Comparison of ENCODE assay signal across 11 mouse cellular contexts in the genomic region with DNA sequence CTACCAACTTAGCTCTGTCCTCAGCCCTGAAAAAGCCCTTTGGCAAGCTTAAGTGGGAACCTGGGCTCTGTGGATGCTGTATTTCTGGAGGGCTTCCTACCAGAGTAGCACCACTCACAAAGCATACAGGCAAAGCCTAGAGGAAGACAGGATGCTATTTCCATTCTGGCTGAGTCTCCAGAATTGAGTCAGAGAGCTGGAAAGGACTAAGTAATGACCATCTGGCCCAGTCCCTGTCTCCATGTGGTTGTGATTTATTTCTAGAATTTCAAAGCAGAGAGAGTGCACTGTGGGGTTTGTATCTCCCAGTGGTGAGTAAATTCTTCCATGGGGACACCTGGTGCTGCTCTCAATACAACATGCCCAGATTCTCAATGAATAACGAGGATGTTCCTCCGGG.
DNase-seq lines count a peak whose midpoint lies in the region; ATAC-seq and TF ChIP-seq lines count a peak whose summit lies in the region.
"Had no signal": no experiment of that assay in that cellular context is flagged by ENCODE, and none has a peak within 500 bp of the region (broad histone marks: within the 10 kb centered on the region; RNA-seq: fewer than 3 reads in every experiment).

No protein-coding gene starts in this region.

- H3K27me3 ChIP-seq in kidney, embryonic 15.5 days, result no peaks in the 10 kb centered on the region
- H3K27me3 ChIP-seq in midbrain, embryonic 11.5 days (ENCODE audit: control insufficient read depth, insufficient read depth, low read length), result no peaks in the 10 kb centered on the region
- H3K27me3 ChIP-seq: midbrain, embryonic 12.5 days had no signal

- no peak overlapping the region for H3K9ac ChIP-seq in kidney, embryonic 15.5 days
- no peak overlapping the region for H3K9ac ChIP-seq in midbrain, embryonic 11.5 days (ENCODE audit: low read length)
- H3K9ac ChIP-seq: midbrain, embryonic 12.5 days had no signal

- intact Hi-C loops in gastrocnemius, adult 2 months (cut with DNase I), result no loop called here

- H3K27ac ChIP-seq in gastrocnemius, adult 2 months, result no peak overlapping the region
- H3K27ac ChIP-seq in kidney, embryonic 15.5 days, result no peak overlapping the region
- no peak overlapping the region for H3K27ac ChIP-seq in midbrain, embryonic 11.5 days (ENCODE audit: low read depth, low read length)
- H3K27ac ChIP-seq: kidney, postnatal 0 days; midbrain, embryonic 12.5 days had no signal

- TF ChIP-seq CTCF in brain, embryonic 14.5 days (IDR thresholded peaks at IDR 0.05; ENCODE audit: borderline replicate concordance, extremely low read depth, insufficient read depth, insufficient read length), result no peak
- no peak for TF ChIP-seq CTCF in gastrocnemius, adult 2 months (IDR thresholded peaks at IDR 0.05)

- H3K4me1 ChIP-seq in kidney, embryonic 15.5 days, result peaks cover 11% of the 10 kb centered on the region
- H3K4me1 ChIP-seq in midbrain, embryonic 11.5 days (ENCODE audit: control insufficient read depth, insufficient read depth, low read length), result peaks cover 7% of the 10 kb centered on the region; the same call in 1 of the 2 replicates

- peak; percentile 77 for DNase-seq in 3T3-L1 (ENCODE audit: low read depth, low spot score)
- DNase-seq in brain, embryonic 14.5 days (ENCODE audit: low read depth), result peak; percentile 28
- peak; percentile 35 for DNase-seq in gastrocnemius, adult 2 months
- DNase-seq in layer of hippocampus, postnatal 36 days, result peak; percentile 59 to 66
- no peak for DNase-seq in embryo, embryonic 10 days (ENCODE audit: low spot score)
- DNase-seq in midbrain, embryonic 11.5 days (ENCODE audit: low spot score, missing footprints), result no peak
- no peak for DNase-seq in lung, postnatal 10 days

- H3K4me2 ChIP-seq in kidney, embryonic 15.5 days, result no peak overlapping the region
- H3K4me2 ChIP-seq in midbrain, embryonic 11.5 days, result no peak overlapping the region
- H3K4me2 ChIP-seq: midbrain, embryonic 12.5 days had no signal

- H3K36me3 ChIP-seq in kidney, embryonic 15.5 days, result no peaks in the 10 kb centered on the region
- H3K36me3 ChIP-seq in midbrain, embryonic 11.5 days (ENCODE audit: control insufficient read depth, insufficient read depth, low read length), result no peaks in the 10 kb centered on the region
- H3K36me3 ChIP-seq: G1E; midbrain, embryonic 12.5 days had no signal

- no peak for ATAC-seq in kidney, embryonic 15.5 days (replicated peaks; ENCODE audit: low FRiP score)
- no peak for ATAC-seq in midbrain, embryonic 11.5 days (ENCODE audit: low FRiP score)

- no peak for TF ChIP-seq POLR2A in brain, embryonic 14.5 days (IDR thresholded peaks at IDR 0.05; ENCODE audit: borderline replicate concordance, extremely low read depth, insufficient read depth, insufficient read length, poor library complexity, severe bottlenecking)

- 60% methylated on average over 2 of the region's 2 CpGs for WGBS in kidney, embryonic 15.5 days
- WGBS in midbrain, embryonic 11.5 days, result 73% methylated on average over 2 of the region's 2 CpGs

- no peak overlapping the region for H3K4me3 ChIP-seq in gastrocnemius, adult 2 months
- H3K4me3 ChIP-seq in kidney, embryonic 15.5 days (replicated peaks), result no peak overlapping the region
- no peak overlapping the region for H3K4me3 ChIP-seq in midbrain, embryonic 11.5 days (ENCODE audit: low read depth, low read length)
- H3K4me3 ChIP-seq: midbrain, embryonic 12.5 days had no signal

- H3K9me3 ChIP-seq in kidney, embryonic 15.5 days (replicated peaks), result no peaks in the 10 kb centered on the region
- H3K9me3 ChIP-seq in midbrain, embryonic 11.5 days (ENCODE audit: control insufficient read depth, low read length), result no peaks in the 10 kb centered on the region
- H3K9me3 ChIP-seq: midbrain, embryonic 12.5 days had no signal

Comparison
In these comparisons a context has a peak if more than half of its experiments do, and no peak if none do; other contexts are left out.
1. DNase-seq: peak in 3T3-L1 (single experiment), brain, embryonic 14.5 days (single experiment), gastrocnemius, adult 2 months (single experiment) and layer of hippocampus, postnatal 36 days (2 of 2); none in embryo, embryonic 10 days (single experiment), midbrain, embryonic 11.5 days (single experiment) and lung, postnatal 10 days (single experiment).